Mouse (Mus musculus) forebrain, embryonic 14.5 days (tissue): ENCODE data around the gene Olfr1253. TPM values are rescaled to one million over a fixed set of nuclear protein-coding genes. Genes with fewer than 3 reads are reported as not detected.

Experiments used
- ATAC-seq: fragments of 200-750 bp; cut with Nextera tagmentation; 2 replicates; pipeline ENCODE4 v1.8.0; 2017; ENCODE audit warnings: mild to moderate bottlenecking, moderate library complexity
- DNase-seq: peaks from one replicate; pipeline ENCODE4 v3.0.0-alpha.2; 2015; ENCODE audit warnings: low spot score
- H3K27ac ChIP-seq: fragments of 300-500 bp; sonication (generic); 2 replicates; pipeline ENCODE4 v1.5.1; 2014; ENCODE audit warnings: low read depth, mild to moderate bottlenecking, control low read depth, low read length, moderate library complexity
- H3K27me3 ChIP-seq: fragments of 300-500 bp; sonication (generic); replicated peaks from 2 replicates; pipeline ENCODE4 v1.6.1; 2014; ENCODE audit warnings: low read length, control low read depth, mixed read lengths; ENCODE audit not compliant: control insufficient read depth, insufficient read depth
- H3K36me3 ChIP-seq: fragments of 300-500 bp; sonication (generic); 2 replicates; pipeline ENCODE4 v1.6.1; 2014; ENCODE audit warnings: low read length, control low read depth; ENCODE audit not compliant: control insufficient read depth, insufficient read depth
- H3K4me1 ChIP-seq: fragments of 300-500 bp; sonication (generic); 2 replicates; pipeline ENCODE4 v1.6.1; 2014; ENCODE audit warnings: antibody characterized with exemption, low read length, control low read depth; ENCODE audit not compliant: control insufficient read depth, insufficient read depth
- H3K4me2 ChIP-seq: fragments of 300-500 bp; sonication (generic); 2 replicates; pipeline ENCODE4 v1.6.1; 2014; ENCODE audit warnings: mild to moderate bottlenecking, control low read depth, low read length
- H3K4me3 ChIP-seq: fragments of 300-500 bp; sonication (generic); 2 replicates; pipeline ENCODE4 v1.5.1; 2014; ENCODE audit warnings: low read depth, low read length, control low read depth
- H3K9ac ChIP-seq: fragments of 300-500 bp; sonication (generic); 2 replicates; pipeline ENCODE4 v1.6.1; 2014; ENCODE audit warnings: mild to moderate bottlenecking, low read length, control low read depth, moderate library complexity
- H3K9me3 ChIP-seq: fragments of 300-500 bp; sonication (generic); replicated peaks from 2 replicates; pipeline ENCODE4 v1.6.1; 2016; ENCODE audit warnings: low read length, control low read depth, mixed read lengths; ENCODE audit not compliant: control insufficient read depth
- WGBS: fragments of 180-500 bp; shearing (Covaris S2); extraction: QIAGEN DNeasy Blood & Tissue Kit; methylation state at CpG from one replicate; pipeline ENCODE4 v1.1.7; 2014; 5-methylcytosine and 5-hydroxymethylcytosine counted together
- polyA plus RNA-seq: library from polyadenylated mRNA; unstranded; fragments of >200 nt; fragmentation: Nextera tagmentation; extraction: Ambion mirVana; gene quantifications from 2 replicates; pipeline ENCODE4 v1.2.1, GENCODE M21; 2014

Gene Olfr1253
- not detected in 2 replicates for polyA plus RNA-seq

DNA sequence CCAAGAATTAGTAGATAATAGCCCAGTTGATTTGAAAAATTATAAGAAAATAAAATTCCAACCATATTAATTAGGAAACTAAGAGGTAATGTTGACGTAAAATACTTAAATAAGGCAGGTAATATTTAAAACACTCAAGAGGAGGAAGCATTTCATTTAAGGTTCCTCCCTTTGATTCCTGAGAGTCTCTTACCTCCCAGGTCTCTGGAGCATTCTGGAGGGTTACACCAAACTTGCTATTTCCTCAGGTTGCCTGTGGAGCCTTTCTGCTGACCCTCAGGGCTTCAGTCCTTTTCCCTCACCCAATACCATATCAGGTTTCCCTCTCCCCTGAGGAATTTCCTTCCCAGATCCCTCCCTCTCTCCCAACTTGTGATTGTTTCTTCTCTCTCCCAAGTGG is at the start of gene Olfr1253:
Gene Olfr1253 (minus strand): TSS at position 101 of the 400 bp plus-strand sequence.
- no peaks in the 10 kb centered on the region for H3K4me1 ChIP-seq
- DNase-seq (no peak), ATAC-seq (no peak)
- no peak within 1 kb of the TSS for H3K4me3 ChIP-seq
- H3K27me3 ChIP-seq = no peaks in the 10 kb centered on the region
- H3K9ac ChIP-seq = no peak within 1 kb of the TSS
- no peaks in the 10 kb centered on the region for H3K9me3 ChIP-seq
- H3K4me2 ChIP-seq = no peak within 1 kb of the TSS
- H3K36me3 ChIP-seq = no peaks in the 10 kb centered on the region
- no peak within 1 kb of the TSS for H3K27ac ChIP-seq
- 100% methylated on average over 1 of the region's 1 CpGs for WGBS

DNA sequence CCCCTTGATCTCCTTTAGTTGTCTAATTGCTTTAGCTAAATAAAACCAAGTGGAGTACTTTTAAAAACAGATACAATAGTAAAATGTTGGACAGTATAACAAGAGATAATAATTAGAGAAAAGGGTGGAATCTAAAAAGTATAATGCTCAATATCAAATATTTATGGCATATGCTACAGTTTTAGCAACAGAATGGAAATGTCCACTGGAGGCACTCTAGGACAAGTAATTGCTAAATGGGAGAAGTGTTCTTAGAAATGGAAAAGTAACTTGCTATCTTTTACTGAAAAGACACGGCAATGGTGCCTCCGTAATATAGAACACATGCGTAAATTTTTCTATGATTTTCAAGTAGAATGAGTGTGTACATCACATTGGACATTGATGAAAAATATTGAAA is 42.7 kb upstream of the Olfr1253 start:
- H3K27me3 ChIP-seq = no peaks in the 10 kb centered on the region
- H3K27ac ChIP-seq = no peak overlapping the region
- H3K9me3 ChIP-seq = no peaks in the 10 kb centered on the region
- no peak overlapping the region for H3K9ac ChIP-seq
- H3K4me1 ChIP-seq = no peaks in the 10 kb centered on the region
- ATAC-seq = no peak
- 96% methylated on average over 3 of the region's 3 CpGs for WGBS
- no peaks in the 10 kb centered on the region for H3K36me3 ChIP-seq
- H3K4me2 ChIP-seq = no peak overlapping the region
- H3K4me3 ChIP-seq = no peak overlapping the region
- no peak for DNase-seq

DNA sequence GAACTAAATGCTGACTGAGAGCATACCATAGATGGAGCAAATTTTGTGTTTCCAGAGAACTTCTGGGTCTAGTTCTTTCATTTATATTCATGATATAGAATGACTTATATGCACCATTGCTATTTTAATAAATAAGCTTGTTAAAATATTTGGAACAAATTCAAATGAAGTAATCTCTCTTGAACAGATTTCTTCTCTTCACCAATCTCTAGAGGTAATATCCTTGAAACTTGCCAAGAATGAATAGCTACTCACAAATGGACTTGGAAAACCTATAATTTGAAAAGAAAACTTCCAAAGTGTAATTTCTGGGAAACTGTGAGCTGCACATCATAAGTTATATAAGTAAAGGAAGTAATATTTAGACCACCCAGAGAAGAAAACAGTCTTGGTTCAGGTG is 36.6 kb upstream of the Olfr1253 start, which contains the start of gene Olfr1254:
Gene Olfr1254 (minus strand): TSS at position 101 of the 400 bp plus-strand sequence.
- no peaks in the 10 kb centered on the region for H3K9me3 ChIP-seq
- H3K27me3 ChIP-seq = no peaks in the 10 kb centered on the region
- no peaks in the 10 kb centered on the region for H3K36me3 ChIP-seq
- H3K27ac ChIP-seq = no peak within 1 kb of the TSS
- ATAC-seq = no peak
- no peak within 1 kb of the TSS for H3K4me2 ChIP-seq
- no peak within 1 kb of the TSS for H3K9ac ChIP-seq
- H3K4me3 ChIP-seq = no peak within 1 kb of the TSS
- no peak for DNase-seq
- H3K4me1 ChIP-seq = no peaks in the 10 kb centered on the region

DNA sequence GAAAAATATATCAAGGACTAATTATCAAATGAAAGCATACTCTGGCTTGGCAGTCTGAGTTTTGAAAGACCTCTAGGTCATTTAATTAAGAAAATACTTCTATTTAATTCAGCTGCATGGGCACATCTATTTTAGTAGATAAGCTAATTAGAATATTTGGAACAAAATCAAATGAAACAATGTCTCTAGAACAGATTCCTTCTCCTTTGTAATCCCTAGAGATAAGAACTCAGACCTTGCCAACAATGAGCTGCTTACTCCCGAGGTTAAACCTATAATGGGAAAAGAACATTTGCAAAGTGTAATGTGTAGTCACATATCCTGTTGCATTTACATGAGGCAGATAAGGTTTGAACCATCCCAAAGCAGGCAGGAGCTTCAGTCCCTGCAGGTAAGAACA is 32.0 kb downstream of the Olfr1253 start, which contains the start of gene Olfr1252:
Gene Olfr1252 (minus strand): TSS at position 101 of the 400 bp plus-strand sequence.
- DNase-seq (no peak), ATAC-seq (no peak)
- no peak within 1 kb of the TSS for H3K9ac ChIP-seq
- H3K9me3 ChIP-seq = no peaks in the 10 kb centered on the region
- H3K36me3 ChIP-seq = no peaks in the 10 kb centered on the region
- WGBS = 51% methylated on average over 1 of the region's 1 CpGs
- H3K27me3 ChIP-seq = no peaks in the 10 kb centered on the region
- H3K4me3 ChIP-seq = no peak within 1 kb of the TSS
- no peak within 1 kb of the TSS for H3K4me2 ChIP-seq
- H3K4me1 ChIP-seq = no peaks in the 10 kb centered on the region
- H3K27ac ChIP-seq = no peak within 1 kb of the TSS

Other genes with a start within 250 kb of the Olfr1253 start
- gene Olfr1243, start 225.6 kb downstream of the Olfr1253 start, polyA plus RNA-seq = not detected in 2 replicates
- not detected in 2 replicates for gene Olfr1245, start 178.6 kb downstream of the Olfr1253 start, polyA plus RNA-seq
- gene Olfr1246, start 163.9 kb downstream of the Olfr1253 start, polyA plus RNA-seq = not detected in 2 replicates
- not detected in 2 replicates for gene Olfr1247, start 143.0 kb downstream of the Olfr1253 start, polyA plus RNA-seq
- gene Olfr1248, start 138.8 kb downstream of the Olfr1253 start, polyA plus RNA-seq = not detected in 2 replicates
- gene Olfr1249, start 122.1 kb downstream of the Olfr1253 start, polyA plus RNA-seq = not detected in 2 replicates
- gene Olfr1250, start 95.6 kb downstream of the Olfr1253 start, polyA plus RNA-seq = not detected in 2 replicates
- not detected in 2 replicates for gene Olfr1251, start 85.2 kb downstream of the Olfr1253 start, polyA plus RNA-seq
- gene Olfr1252, start 32.1 kb downstream of the Olfr1253 start, polyA plus RNA-seq = not detected in 2 replicates
- not detected in 2 replicates for gene Olfr1254, start 36.5 kb upstream of the Olfr1253 start, polyA plus RNA-seq
- gene Olfr1255, start 55.0 kb upstream of the Olfr1253 start, polyA plus RNA-seq = not detected in 2 replicates
- gene Olfr1256, start 84.5 kb upstream of the Olfr1253 start, polyA plus RNA-seq = not detected in 2 replicates
- not detected in 2 replicates for gene Olfr48, start 91.1 kb upstream of the Olfr1253 start, polyA plus RNA-seq
- gene Olfr1257, start 121.3 kb upstream of the Olfr1253 start, polyA plus RNA-seq = not detected in 2 replicates
- not detected in 2 replicates for gene Olfr1258, start 170.2 kb upstream of the Olfr1253 start, polyA plus RNA-seq
- gene Olfr1259, start 191.6 kb upstream of the Olfr1253 start, polyA plus RNA-seq = not detected in 2 replicates
- gene Olfr1260, start 217.2 kb upstream of the Olfr1253 start, polyA plus RNA-seq = not detected in 2 replicates
- not detected in 2 replicates for gene Olfr1261, start 234.1 kb upstream of the Olfr1253 start, polyA plus RNA-seq
- gene Olfr1262, start 243.1 kb upstream of the Olfr1253 start, polyA plus RNA-seq = not detected in 2 replicates